Mouse (Mus musculus) natural killer cell, adult 2 months (primary cell): Measurements from ENCODE around the gene Nyap1.
"Not testable (repeated sequence)": the region's sequence is repeated elsewhere in the genome, so short reads cannot be mapped to it uniquely, and the experiment has no call there.

ENCODE experiments used
- DNase-seq, 2 experiments: peaks; one replicate each; pipeline ENCODE4 v3.0.0; 2022; ENCODE audit warnings: low spot score in 2 of 2

The Nyap1 gene

DNA sequence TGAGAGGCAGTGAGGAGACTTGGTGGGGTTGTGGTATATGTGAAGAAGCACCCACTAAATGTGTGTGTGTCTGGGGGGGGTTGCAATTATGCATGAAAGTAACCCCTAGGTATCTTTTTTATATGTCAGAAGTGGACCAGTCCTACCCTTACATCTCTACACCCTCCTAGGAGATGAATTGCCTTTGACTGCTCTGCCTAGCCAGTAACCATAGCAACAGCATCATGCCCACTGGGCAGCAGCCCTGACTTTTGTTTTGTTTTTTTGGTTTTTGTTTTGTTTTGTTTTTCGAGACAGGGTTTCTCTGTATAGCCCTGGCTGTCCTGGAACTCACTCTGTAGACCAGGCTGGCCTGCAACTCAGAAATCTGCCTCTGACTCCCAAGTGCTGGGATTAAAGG is 27.1 kb upstream of the Nyap1 start:
- no peak for DNase-seq

GRCm38 (mm10) chr5:137766270-137766669 is 24.9 kb upstream of the Nyap1 start:
- peak in 1 of 2 experiments; percentile 39 for DNase-seq

DNA sequence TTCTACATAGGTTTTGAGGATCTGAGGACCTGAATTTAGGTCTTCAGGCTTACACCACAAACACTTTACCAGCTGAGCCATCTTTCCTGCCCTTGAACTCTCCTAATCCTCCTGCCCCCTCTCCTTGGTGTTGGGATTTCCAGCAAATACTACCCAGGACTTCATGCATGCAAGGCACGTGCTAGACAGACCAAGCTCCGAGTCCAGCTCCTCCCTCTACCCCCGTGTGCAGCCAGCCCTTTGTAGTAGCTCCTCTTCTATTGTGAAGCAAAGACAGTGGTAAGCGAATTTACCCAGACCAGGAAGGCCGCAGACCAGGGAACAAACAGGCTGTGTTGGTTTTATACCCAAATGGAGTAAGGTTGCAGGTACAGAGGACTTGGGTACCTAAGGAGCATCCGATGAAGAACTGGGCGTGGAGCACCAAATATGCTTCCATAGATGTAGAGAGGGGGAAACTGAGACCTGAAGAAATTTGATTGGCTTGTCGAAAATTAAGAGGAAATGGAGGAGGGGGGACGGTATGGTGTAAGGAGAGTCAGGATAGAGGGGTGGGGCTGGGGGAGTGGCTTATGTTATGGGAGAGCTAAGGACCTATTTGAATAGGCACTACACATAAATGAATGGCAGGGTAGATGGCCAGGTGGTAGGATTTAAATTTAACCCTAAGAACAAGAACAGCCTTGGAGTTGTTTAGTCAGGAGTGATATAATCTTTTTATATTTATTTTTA is 23.4 kb upstream of the Nyap1 start:
- no peak for DNase-seq

DNA sequence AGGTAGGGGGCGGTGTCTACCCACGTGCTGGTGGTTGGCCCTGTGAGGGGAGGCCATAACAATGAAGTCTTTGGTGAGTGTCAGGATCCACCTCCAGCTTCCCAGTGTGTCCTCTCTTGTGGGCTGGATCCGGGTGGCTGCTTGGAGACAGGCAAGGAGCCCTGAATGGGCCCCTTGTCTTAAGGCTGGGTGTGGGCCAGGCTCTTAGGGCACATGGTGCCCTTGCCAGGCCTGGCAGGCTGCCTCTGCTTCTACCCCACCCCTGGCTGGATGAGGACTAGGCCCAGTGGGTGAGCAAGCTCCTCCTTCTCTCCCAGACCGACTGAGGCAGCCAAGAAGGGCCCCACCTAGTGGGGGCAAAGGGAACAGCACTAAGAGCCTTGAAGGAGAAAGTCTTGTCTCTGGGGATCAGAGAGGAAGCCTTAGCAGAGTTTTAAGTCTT is 18.6 kb upstream of the Nyap1 start:
- DNase-seq = peak; percentile 67 to 81

DNA sequence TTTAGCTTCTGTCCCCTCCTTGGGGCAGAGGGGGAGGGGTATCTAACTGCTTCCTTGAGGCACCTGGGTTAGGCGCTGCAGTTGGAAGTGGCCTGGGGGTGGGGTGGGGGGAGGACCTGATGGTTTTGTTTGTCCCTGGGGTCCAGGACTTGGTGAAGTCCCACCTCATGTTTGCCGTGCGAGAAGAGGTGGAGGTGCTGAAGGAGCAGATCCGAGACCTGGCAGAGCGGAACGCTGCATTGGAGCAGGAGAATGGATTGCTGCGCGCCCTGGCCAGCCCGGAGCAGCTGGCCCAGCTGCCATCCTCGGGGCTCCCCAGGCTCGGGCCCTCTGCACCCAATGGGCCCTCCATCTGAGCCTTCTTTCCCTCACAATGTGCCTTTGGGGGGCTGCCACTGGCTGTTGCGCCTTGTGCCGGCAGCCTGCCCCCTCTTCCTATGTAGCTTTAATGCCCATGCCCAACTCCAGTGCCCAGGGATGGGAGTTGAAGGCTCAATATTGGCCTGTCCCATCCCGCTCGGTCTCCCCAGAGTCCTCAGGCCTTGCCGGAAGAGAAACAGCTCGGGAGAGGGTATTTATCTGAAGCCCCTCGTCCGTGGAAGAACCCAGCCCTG is 17.6 kb upstream of the Nyap1 start:
- DNase-seq = no peak

GRCm38 (mm10) chr5:137757887-137758286 is 16.5 kb upstream of the Nyap1 start:
- DNase-seq = no peak

- peak; percentile 79 to 87 for DNase-seq
These were observed 15.7 kb upstream of the Nyap1 start for GRCm38 (mm10) chr5:137756882-137757661.

- no peak for DNase-seq
These were observed 14.7 kb upstream of the Nyap1 start for GRCm38 (mm10) chr5:137756106-137756505.

- DNase-seq = no peak
These were observed 14.0 kb upstream of the Nyap1 start for GRCm38 (mm10) chr5:137755425-137755824.

- no peak for DNase-seq
These were observed 11.9 kb upstream of the Nyap1 start for GRCm38 (mm10) chr5:137753111-137753832.

- DNase-seq = no peak
These were observed 10.6 kb upstream of the Nyap1 start for GRCm38 (mm10) chr5:137751988-137752387.

DNA sequence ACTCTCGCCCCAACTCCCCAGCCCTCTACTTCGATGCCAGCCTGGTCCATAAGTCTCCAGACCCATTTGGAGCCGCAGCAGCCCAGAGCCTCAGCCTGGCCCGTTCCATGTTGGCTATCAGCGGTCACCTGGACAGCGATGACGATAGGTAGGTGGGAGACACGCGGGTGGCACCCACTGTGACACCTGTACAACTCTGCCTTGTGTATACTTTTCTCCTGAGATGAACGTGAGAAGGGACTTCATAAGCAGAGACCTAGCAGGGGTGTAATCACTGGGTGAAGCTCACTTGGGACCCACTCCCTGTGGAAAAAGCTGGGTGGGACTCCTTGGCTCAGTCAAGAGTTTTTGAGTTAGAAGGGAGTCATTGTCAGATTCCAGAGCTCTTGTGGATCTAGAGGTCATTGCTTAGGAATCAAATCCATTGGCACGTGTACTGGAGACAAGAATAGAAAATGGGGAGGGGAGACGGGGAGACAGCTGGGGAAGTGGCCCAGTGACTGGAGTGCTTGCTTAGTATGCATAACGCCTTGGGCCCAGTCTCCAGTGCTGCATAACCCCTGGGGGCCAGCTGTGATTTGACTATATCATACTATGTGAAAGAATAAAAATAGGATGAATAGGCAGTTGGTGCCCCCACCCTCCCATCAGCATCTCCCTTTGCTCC is 9.9 kb upstream of the Nyap1 start:
- DNase-seq = no peak

- DNase-seq = not testable (repeated sequence)
These were observed 8.8 kb upstream of the Nyap1 start for GRCm38 (mm10) chr5:137750212-137750611.

DNA sequence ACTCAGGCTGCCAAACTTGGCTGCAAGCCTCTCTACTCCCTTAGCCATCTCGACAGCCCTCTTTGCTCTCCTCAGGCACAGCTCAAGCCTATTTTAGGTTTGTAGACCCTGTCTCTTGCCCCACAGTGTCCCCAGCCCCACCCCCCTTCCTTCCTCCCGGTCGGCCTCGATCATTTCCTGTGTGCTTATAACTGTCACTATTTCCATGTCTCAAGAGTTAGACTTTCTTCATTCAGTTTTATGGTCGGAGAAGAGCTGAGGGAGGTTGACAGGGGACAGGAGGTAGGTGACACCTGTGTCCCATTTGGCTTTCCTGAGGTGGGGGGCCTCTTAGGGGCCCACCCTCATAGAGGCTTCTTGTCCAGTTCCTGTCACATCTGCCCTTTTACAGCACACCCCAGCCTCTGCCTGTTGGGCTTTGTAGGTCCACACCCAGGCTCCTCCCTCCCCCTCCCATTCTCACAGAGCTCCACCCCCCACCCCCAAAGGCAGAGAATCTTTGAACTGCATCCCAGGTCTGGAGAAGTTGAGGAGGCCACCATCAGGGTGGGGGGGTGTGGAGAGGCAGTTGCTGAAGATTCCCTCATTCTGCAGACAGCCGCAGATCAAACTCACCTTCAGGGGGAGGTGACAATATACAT is 7.9 kb upstream of the Nyap1 start:
- no peak for DNase-seq

- DNase-seq = peak in 1 of 2 experiments; percentile 47
These were observed 6.8 kb upstream of the Nyap1 start for GRCm38 (mm10) chr5:137748130-137748770.

- DNase-seq = peak; percentile 35 to 36
These were observed 6.0 kb upstream of the Nyap1 start for GRCm38 (mm10) chr5:137747326-137747961.

DNA sequence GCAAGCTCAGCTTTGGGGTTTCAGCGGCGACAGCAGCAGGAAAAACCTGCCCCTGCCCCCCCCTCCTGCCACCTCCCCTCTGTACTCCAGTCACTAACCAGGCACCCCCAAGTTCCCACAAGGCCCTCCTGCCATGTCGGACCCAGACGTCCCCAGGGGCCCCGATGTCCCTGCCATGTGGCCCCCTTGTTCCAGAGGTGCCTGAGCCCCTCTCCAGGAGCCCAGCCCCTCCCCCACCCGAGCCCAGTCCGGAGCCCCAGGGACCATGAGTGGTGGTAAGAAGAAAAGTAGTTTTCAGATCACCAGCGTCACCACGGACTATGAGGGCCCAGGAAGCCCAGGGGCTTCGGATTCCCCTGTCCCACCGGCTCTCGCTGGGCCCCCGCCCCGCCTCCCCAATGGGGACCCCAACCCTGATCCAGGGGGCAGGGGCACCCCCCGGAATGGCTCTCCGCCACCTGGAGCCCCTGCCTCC is 5.5 kb upstream of the Nyap1 start:
- DNase-seq = no peak

- peak; percentile 47 to 49 for DNase-seq
These were observed 5.0 kb upstream of the Nyap1 start for GRCm38 (mm10) chr5:137746282-137746850.
